Mouse (Mus musculus): Measurements from ENCODE around the gene Asic2. TPM values are rescaled to one million over a fixed set of nuclear protein-coding genes. Genes with fewer than 3 reads are reported as not detected.
A peak's percentile ranks its signal among the peaks of the same experiment; 100 is the strongest.

Asic2 gene
- polyA plus RNA-seq, 1 experiment from 2014 or later: 0.06 TPM

GRCm38 (mm10) chr11:81164890-81165289, 803.4 kb downstream of the Asic2 start:
- WGBS: 74% methylated on average over 2 of the region's 2 CpGs
- Histone ChIP-seq H3K4me2 (no peak overlapping the region), H3K27ac (ENCODE audit: poor library complexity, severe bottlenecking) (no peak overlapping the region), H3K9ac (no peak overlapping the region), H3K36me3 (no peaks in the 10 kb centered on the region), H3K9me3 (replicated peaks) (peaks cover 9% of the 10 kb centered on the region), H3K4me1 (replicated peaks) (no peaks in the 10 kb centered on the region), H3K27me3 (replicated peaks) (no peaks in the 10 kb centered on the region), H3K4me3 (no peak overlapping the region)
- ATAC-seq (ENCODE audit: insufficient number of reproducible peaks, low FRiP score): no peak

- H3K36me3 ChIP-seq: no peaks in the 10 kb centered on the region
- 67% methylated on average over 4 of the region's 4 CpGs for WGBS
- H3K4me2 ChIP-seq: no peak overlapping the region
- no peaks in the 10 kb centered on the region for H3K4me1 ChIP-seq (replicated peaks)
- no peak for ATAC-seq (ENCODE audit: insufficient number of reproducible peaks, low FRiP score)
- peaks cover 9% of the 10 kb centered on the region for H3K9me3 ChIP-seq (replicated peaks)
- 0 out of 2 replicates have a peak, but pooled peaks cover 4% of the 10 kb centered on the region for H3K27me3 ChIP-seq (replicated peaks)
- H3K9ac ChIP-seq: no peak overlapping the region
- H3K27ac ChIP-seq (ENCODE audit: poor library complexity, severe bottlenecking): no peak overlapping the region
- no peak overlapping the region for H3K4me3 ChIP-seq
These were observed 805.2 kb downstream of the Asic2 start for GRCm38 (mm10) chr11:81163056-81163455.

GRCm38 (mm10) chr11:81153841-81154240, 814.4 kb downstream of the Asic2 start:
- no peak overlapping the region for H3K9ac ChIP-seq
- H3K4me2 ChIP-seq: peak overlapping the region; percentile 86
- no peak; the same call in 1 of the 2 replicates for ATAC-seq (ENCODE audit: insufficient number of reproducible peaks, low FRiP score)
- no peak overlapping the region for H3K27ac ChIP-seq (ENCODE audit: poor library complexity, severe bottlenecking)
- no peaks in the 10 kb centered on the region for H3K36me3 ChIP-seq
- H3K27me3 ChIP-seq (replicated peaks): peaks cover 81% of the 10 kb centered on the region
- H3K4me3 ChIP-seq: peak overlapping the region; percentile 51
- H3K9me3 ChIP-seq (replicated peaks): no peaks in the 10 kb centered on the region
- 22% methylated on average over 13 of the region's 13 CpGs for WGBS
- H3K4me1 ChIP-seq (replicated peaks): peaks cover 21% of the 10 kb centered on the region

GRCm38 (mm10) chr11:81153161-81153840, 815.0 kb downstream of the Asic2 start:
- Histone ChIP-seq H3K4me1 (replicated peaks) (peaks cover 21% of the 10 kb centered on the region), H3K27ac (ENCODE audit: poor library complexity, severe bottlenecking) (no peak overlapping the region), H3K9me3 (replicated peaks) (no peaks in the 10 kb centered on the region), H3K4me2 (peak overlapping the region; percentile 86), H3K4me3 (peak overlapping the region; percentile 51), H3K27me3 (replicated peaks) (peaks cover 83% of the 10 kb centered on the region), H3K36me3 (no peaks in the 10 kb centered on the region), H3K9ac (peak overlapping the region; percentile 43; the same call in 1 of the 2 replicates)
- WGBS: under 1% methylated on average over 57 of the region's 57 CpGs
- ATAC-seq (ENCODE audit: insufficient number of reproducible peaks, low FRiP score): no peak

GRCm38 (mm10) chr11:81152460-81153160, 815.6 kb downstream of the Asic2 start:
- Histone ChIP-seq H3K9ac (0 out of 2 replicates have a peak overlapping the region, but pooled peaks have one; percentile 43), H3K4me1 (replicated peaks) (peaks cover 21% of the 10 kb centered on the region), H3K27me3 (replicated peaks) (peaks cover 81% of the 10 kb centered on the region), H3K4me2 (peak overlapping the region; percentile 86), H3K36me3 (no peaks in the 10 kb centered on the region), H3K9me3 (replicated peaks) (no peaks in the 10 kb centered on the region), H3K27ac (ENCODE audit: poor library complexity, severe bottlenecking) (no peak overlapping the region), H3K4me3 (peak overlapping the region; percentile 51)
- WGBS: under 1% methylated on average over 40 of the region's 55 CpGs
- peak; percentile 60 for ATAC-seq (ENCODE audit: insufficient number of reproducible peaks, low FRiP score)

GRCm38 (mm10) chr11:81152021-81152385, 816.3 kb downstream of the Asic2 start:
- WGBS: under 1% methylated on average over 18 of the region's 42 CpGs
- H3K9ac ChIP-seq: peak overlapping the region; percentile 40; the same call in 1 of the 2 replicates
- H3K4me1 ChIP-seq (replicated peaks): peaks cover 21% of the 10 kb centered on the region
- ATAC-seq (ENCODE audit: insufficient number of reproducible peaks, low FRiP score): peak; percentile 60; the same call in 1 of the 2 replicates
- no peak overlapping the region for H3K27ac ChIP-seq (ENCODE audit: poor library complexity, severe bottlenecking)
- H3K36me3 ChIP-seq: no peaks in the 10 kb centered on the region
- H3K4me3 ChIP-seq: peak overlapping the region; percentile 51
- H3K27me3 ChIP-seq (replicated peaks): peaks cover 81% of the 10 kb centered on the region
- peak overlapping the region; percentile 86 for H3K4me2 ChIP-seq
- no peaks in the 10 kb centered on the region for H3K9me3 ChIP-seq (replicated peaks)

GRCm38 (mm10) chr11:81151286-81152020, 816.8 kb downstream of the Asic2 start:
- WGBS: 4% methylated on average over 36 of the region's 36 CpGs
- Histone ChIP-seq H3K9ac (peak overlapping the region; percentile 40; the same call in 1 of the 2 replicates), H3K4me3 (peak overlapping the region; percentile 51), H3K9me3 (replicated peaks) (no peaks in the 10 kb centered on the region), H3K4me1 (replicated peaks) (peaks cover 21% of the 10 kb centered on the region), H3K27me3 (replicated peaks) (peaks cover 81% of the 10 kb centered on the region), H3K4me2 (peak overlapping the region; percentile 86), H3K27ac (ENCODE audit: poor library complexity, severe bottlenecking) (no peak overlapping the region), H3K36me3 (no peaks in the 10 kb centered on the region)
- no peak for ATAC-seq (ENCODE audit: insufficient number of reproducible peaks, low FRiP score)

- Histone ChIP-seq H3K4me2 (no peak overlapping the region), H3K27me3 (replicated peaks) (peaks cover 72% of the 10 kb centered on the region), H3K9ac (no peak overlapping the region), H3K9me3 (replicated peaks) (no peaks in the 10 kb centered on the region), H3K4me1 (replicated peaks) (peaks cover 21% of the 10 kb centered on the region), H3K36me3 (no peaks in the 10 kb centered on the region), H3K27ac (ENCODE audit: poor library complexity, severe bottlenecking) (no peak overlapping the region), H3K4me3 (no peak overlapping the region)
- 61% methylated on average over 8 of the region's 8 CpGs for WGBS
- no peak for ATAC-seq (ENCODE audit: insufficient number of reproducible peaks, low FRiP score)
These were observed 817.6 kb downstream of the Asic2 start for GRCm38 (mm10) chr11:81150621-81151020.

GRCm38 (mm10) chr11:81148423-81148822, 819.8 kb downstream of the Asic2 start:
- Histone ChIP-seq H3K4me1 (replicated peaks) (peaks cover 21% of the 10 kb centered on the region), H3K4me2 (no peak overlapping the region), H3K9ac (no peak overlapping the region), H3K36me3 (no peaks in the 10 kb centered on the region), H3K27ac (ENCODE audit: poor library complexity, severe bottlenecking) (no peak overlapping the region), H3K9me3 (replicated peaks) (no peaks in the 10 kb centered on the region), H3K27me3 (replicated peaks) (peaks cover 50% of the 10 kb centered on the region), H3K4me3 (no peak overlapping the region)
- ATAC-seq (ENCODE audit: insufficient number of reproducible peaks, low FRiP score): no peak
- WGBS: 70% methylated on average over 10 of the region's 10 CpGs

- Histone ChIP-seq H3K4me3 (no peak overlapping the region), H3K27me3 (replicated peaks) (peaks cover 33% of the 10 kb centered on the region), H3K36me3 (no peaks in the 10 kb centered on the region), H3K4me2 (no peak overlapping the region), H3K9me3 (replicated peaks) (no peaks in the 10 kb centered on the region), H3K27ac (ENCODE audit: poor library complexity, severe bottlenecking) (no peak overlapping the region), H3K9ac (no peak overlapping the region), H3K4me1 (replicated peaks) (peaks cover 4% of the 10 kb centered on the region)
- ATAC-seq (ENCODE audit: insufficient number of reproducible peaks, low FRiP score): no peak
- 81% methylated on average over 9 of the region's 9 CpGs for WGBS
These were observed 821.6 kb downstream of the Asic2 start for GRCm38 (mm10) chr11:81146574-81147157.

GRCm38 (mm10) chr11:81135141-81135540, 833.1 kb downstream of the Asic2 start:
- H3K4me1 ChIP-seq (replicated peaks): no peaks in the 10 kb centered on the region
- no peak for ATAC-seq (ENCODE audit: insufficient number of reproducible peaks, low FRiP score)

More at GRCm38 (mm10) chr11:81135141-81135540, 833.1 kb downstream of the Asic2 start:
- Histone ChIP-seq H3K27ac (ENCODE audit: poor library complexity, severe bottlenecking) (no peak overlapping the region), H3K9ac (no peak overlapping the region), H3K27me3 (replicated peaks) (no peaks in the 10 kb centered on the region), H3K4me2 (no peak overlapping the region), H3K4me3 (no peak overlapping the region), H3K36me3 (no peaks in the 10 kb centered on the region), H3K9me3 (replicated peaks) (no peaks in the 10 kb centered on the region)
- 54% methylated on average over 4 of the region's 4 CpGs for WGBS

All from heart, embryonic 12.5 days (tissue).